Mouse (Mus musculus) c-Kit-positive CD71-positive TER-119-negative erythroid progenitor cells, embryonic 14.5 days (primary cell): Measurements from ENCODE around the gene Gnai2.
A peak's percentile ranks its signal among the peaks of the same experiment; 100 is the strongest.
"Not testable (repeated sequence)": the region's sequence is repeated elsewhere in the genome, so short reads cannot be mapped to it uniquely, and the experiment has no call there.

Experiments used
- DNase-seq: peaks from one replicate; pipeline ENCODE4 v3.0.0-alpha.2; 2013; ENCODE audit warnings: low read depth

Gnai2 gene

DNA sequence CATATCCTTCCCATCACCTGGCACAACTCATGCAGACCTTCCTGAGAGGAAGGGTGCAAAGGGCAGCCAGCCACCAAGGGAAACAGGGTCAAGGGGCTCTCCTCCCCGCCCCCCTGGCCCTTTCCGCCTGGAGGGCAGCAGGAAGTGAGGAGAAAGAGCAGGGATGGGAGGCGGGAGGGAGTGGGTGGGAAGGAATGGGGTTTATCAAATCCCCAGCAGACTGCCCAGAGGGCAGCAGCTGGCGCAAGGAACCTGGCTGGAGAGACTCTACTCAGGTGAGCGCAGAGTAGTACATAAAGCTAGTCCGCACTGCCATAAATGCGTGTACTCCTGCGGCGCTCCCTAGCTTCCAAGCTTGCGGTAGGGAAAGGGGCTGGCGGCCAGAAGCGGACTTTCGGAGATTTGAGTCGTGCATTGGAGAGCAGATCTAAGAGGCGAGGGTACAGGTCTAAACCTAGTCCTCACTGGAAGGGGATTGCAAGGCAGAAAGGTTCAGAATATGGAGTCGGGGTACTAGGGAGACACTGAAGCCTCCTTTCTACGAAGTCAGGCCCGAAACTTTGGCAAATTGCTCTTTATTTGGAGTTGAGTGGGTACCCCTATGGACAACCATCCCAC, 67.4 kb downstream of the Gnai2 start, which contains the start of gene Hyal2:
TSS of gene Hyal2 (plus strand) at position 244 of the 618 bp plus-strand sequence.
- DNase-seq: no peak

DNA sequence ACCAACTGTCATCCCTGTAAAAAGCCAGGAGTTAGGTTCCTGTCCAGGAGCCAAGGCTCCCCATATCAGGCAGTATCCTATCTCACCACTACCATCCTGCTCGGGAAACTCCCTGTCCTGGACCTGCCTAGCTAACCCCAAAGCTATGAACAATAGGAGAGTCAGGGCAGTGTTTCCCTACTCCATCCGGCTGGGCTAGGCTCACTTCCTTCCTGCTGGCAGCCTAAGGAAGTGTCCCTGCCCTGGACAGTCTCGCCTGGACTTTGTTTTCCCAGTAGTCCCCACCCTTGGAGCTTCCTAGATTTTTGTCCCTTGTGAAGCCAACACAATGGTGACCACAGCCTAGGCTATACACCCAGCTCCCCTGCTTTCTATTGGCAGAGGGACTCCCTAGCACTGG, 68.3 kb downstream of the Gnai2 start:
- DNase-seq: no peak

DNA sequence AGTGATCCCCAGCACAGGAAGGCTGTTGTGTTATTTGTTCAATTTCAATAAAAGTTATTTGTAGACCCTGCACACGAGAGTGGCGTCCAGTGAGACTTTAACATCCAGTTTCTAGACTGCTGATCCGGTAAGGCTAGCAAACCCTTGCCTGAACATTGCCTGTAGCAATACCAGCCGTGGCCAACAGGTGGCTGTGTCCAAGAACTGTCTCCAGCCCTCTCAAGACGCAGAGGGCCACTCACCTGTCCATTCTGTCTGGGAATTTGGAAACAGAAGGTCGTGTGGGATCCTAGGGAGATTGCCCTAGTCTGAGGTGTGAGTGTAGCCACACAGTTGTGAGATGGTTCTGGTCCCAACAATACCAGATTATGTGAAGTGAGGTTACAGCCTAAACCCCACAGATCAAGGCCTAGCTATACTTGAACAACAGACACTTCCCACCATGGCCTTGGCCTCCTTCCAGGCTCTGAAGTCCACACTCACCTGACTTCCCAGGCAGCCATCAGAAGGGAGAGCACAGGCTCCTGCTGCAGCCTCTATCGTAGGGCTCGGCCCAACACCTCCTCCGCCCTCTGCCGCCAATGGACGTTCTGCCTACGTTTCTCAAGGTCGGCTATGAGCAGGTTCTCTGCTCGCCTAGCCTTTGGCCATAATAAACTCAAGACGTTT, 69.0 kb downstream of the Gnai2 start:
- peak; percentile 81 for DNase-seq

DNA sequence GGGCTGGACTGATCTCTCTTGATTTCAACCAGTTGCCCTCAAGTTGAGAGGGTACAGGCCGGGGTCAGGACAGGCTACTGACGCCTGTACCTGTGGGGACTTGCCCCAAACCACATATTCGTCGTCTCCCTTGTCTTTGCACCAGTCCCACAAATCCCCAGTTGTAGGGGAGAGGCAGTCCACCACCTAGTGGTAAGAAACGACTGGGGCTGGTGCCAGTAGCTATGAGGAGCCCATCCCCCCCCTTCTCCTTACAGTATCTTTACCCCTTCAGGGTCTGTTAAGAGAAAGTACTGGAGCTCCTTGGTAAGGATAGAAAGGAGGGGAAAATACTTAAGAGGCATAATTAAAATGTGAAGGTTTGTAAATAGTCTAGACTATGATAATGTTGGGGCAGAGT, 69.6 kb downstream of the Gnai2 start:
- not testable (repeated sequence) for DNase-seq
